Comparison of ENCODE assay signal across 8 mouse cellular contexts in the genomic region with DNA sequence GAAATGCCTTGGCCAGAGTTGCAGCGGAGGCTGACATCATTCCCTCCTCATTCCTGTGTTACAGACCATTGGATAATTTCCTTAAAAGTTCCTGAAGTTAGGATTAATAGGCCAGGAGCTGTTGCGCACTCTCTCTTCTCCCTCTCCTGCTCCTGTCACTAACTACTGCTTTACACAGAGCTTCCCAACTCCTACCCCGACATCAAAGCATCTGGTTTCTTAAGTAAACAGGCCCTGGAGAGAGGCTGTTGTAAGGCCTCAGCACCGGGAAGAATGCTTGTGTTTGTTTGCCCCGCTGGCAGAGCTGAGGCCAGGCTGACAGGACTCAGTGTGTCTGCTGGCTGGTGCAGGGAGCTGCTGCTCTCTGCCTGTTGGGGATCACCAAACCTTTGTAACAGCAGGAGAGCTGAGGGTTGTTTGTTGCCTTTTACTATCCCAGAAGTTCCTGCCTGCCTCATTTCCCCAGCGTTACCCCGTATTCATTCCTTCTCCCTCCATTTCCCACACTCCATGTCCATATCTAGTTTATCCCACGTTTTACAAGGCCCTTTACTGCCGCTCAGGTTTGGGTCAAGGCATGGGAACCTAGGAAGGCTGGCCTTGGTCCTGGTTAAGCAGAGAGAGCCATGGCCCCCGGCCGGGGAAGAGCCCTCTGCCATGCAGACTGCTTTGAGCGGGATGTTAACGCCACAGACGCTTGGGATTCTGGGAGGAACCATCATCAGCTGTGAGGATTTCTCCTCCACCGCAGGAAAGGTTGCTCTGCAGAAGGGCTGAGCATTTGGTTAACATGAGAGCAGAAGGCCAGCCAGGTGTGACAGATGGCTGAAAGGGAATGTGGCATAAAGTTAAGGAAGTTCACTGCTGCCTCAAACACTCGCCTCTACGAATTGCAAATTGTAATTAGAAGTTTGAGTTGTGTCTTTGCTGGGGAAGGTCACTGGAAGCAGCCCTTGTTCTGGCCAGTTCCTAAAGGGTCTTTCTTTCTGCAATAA. TPM values are rescaled to one million over a fixed set of nuclear protein-coding genes. Genes with fewer than 3 reads are reported as not detected.
DNase-seq lines count a peak whose midpoint lies in the region; ATAC-seq lines count a peak whose summit lies in the region.

No protein-coding gene starts in this region.

- H3K9ac ChIP-seq in embryonic facial prominence, embryonic 13.5 days, result peak overlapping the region; percentile 37
- peak overlapping the region; percentile 47 for H3K9ac ChIP-seq in intestine, embryonic 16.5 days (ENCODE audit: low read depth, low read length)

- no peak overlapping the region for H3K4me3 ChIP-seq in embryonic facial prominence, embryonic 13.5 days
- H3K4me3 ChIP-seq in intestine, embryonic 16.5 days (ENCODE audit: low read length), result no peak overlapping the region

- DNase-seq in layer of hippocampus, postnatal 14 days (ENCODE audit: low spot score in 2 of 2), result peak; percentile 57 to 58
- DNase-seq in layer of hippocampus, adult 9-10 months (ENCODE audit: low spot score), result no peak
- DNase-seq in lung, postnatal 10 days, result peak; percentile 69
- no peak for DNase-seq in thymus, postnatal 10 days (ENCODE audit: low spot score in 2 of 2)
- no peak for DNase-seq in urinary bladder, postnatal 36 days (ENCODE audit: low spot score in 2 of 2)
- no peak for DNase-seq in testis, postnatal 14 days (ENCODE audit: low spot score)

- peaks cover 46% of the 10 kb centered on the region for H3K4me1 ChIP-seq in embryonic facial prominence, embryonic 13.5 days
- H3K4me1 ChIP-seq in intestine, embryonic 16.5 days (ENCODE audit: control insufficient read depth, insufficient read depth, low read length), result peaks cover 41% of the 10 kb centered on the region

- no peaks in the 10 kb centered on the region for H3K9me3 ChIP-seq in embryonic facial prominence, embryonic 13.5 days
- no peaks in the 10 kb centered on the region for H3K9me3 ChIP-seq in intestine, embryonic 16.5 days (ENCODE audit: control insufficient read depth, low read length)

- no peaks in the 10 kb centered on the region for H3K36me3 ChIP-seq in embryonic facial prominence, embryonic 13.5 days
- no peaks in the 10 kb centered on the region for H3K36me3 ChIP-seq in intestine, embryonic 16.5 days (ENCODE audit: control insufficient read depth, insufficient read depth, low read length)

- WGBS in embryonic facial prominence, embryonic 13.5 days, result 24% methylated on average over 17 of the region's 17 CpGs
- 31% methylated on average over 17 of the region's 17 CpGs for WGBS in intestine, embryonic 16.5 days

- peak overlapping the region; percentile 28 for H3K4me2 ChIP-seq in embryonic facial prominence, embryonic 13.5 days
- 0 out of 2 replicates have a peak overlapping the region, but pooled peaks have one; percentile 7 for H3K4me2 ChIP-seq in intestine, embryonic 16.5 days (ENCODE audit: low read depth, low read length)

- no peaks in the 10 kb centered on the region for H3K27me3 ChIP-seq in embryonic facial prominence, embryonic 13.5 days
- H3K27me3 ChIP-seq in intestine, embryonic 16.5 days (replicated peaks; ENCODE audit: control insufficient read depth, insufficient read depth, low read length), result no peaks in the 10 kb centered on the region; the same call in 1 of the 2 replicates

- H3K27ac ChIP-seq in embryonic facial prominence, embryonic 13.5 days, result peak overlapping the region; percentile 52
- H3K27ac ChIP-seq in intestine, embryonic 16.5 days (ENCODE audit: low read length), result peak overlapping the region; percentile 64

- ATAC-seq in embryonic facial prominence, embryonic 13.5 days (ENCODE audit: insufficient number of reproducible peaks, insufficient read depth, low FRiP score, low TSS enrichment, low read depth), result no peak
- peak; percentile 25 for ATAC-seq in intestine, embryonic 16.5 days

RNA-seq across cellular contexts. Expression of a gene that starts 4.2 kb away (rescaled TPM):
- 100 to 1,000 TPM; 255 to 268 TPM for total RNA-seq in layer of hippocampus, postnatal 14 days (2021)
- 6.4 and 10.8 TPM in 2 replicates for polyA plus RNA-seq in embryonic facial prominence, embryonic 13.5 days (2015; fragmentation: Nextera tagmentation; extraction: Ambion mirVana)
- 3.7 and 4.3 TPM in 2 replicates for polyA plus RNA-seq in intestine, embryonic 16.5 days (2015; fragmentation: Nextera tagmentation; extraction: Ambion mirVana)

RNA-seq across cellular contexts. Expression of a gene that starts 31.4 kb away (rescaled TPM):
- total RNA-seq in layer of hippocampus, postnatal 14 days (2021), result 10 to 100 TPM; 77.2 to 80.1 TPM
- 298 and 302 TPM in 2 replicates for polyA plus RNA-seq in embryonic facial prominence, embryonic 13.5 days (2015; fragmentation: Nextera tagmentation; extraction: Ambion mirVana)
- 249 and 278 TPM in 2 replicates for polyA plus RNA-seq in intestine, embryonic 16.5 days (2015; fragmentation: Nextera tagmentation; extraction: Ambion mirVana)

Comparison
In these comparisons a context has a peak if more than half of its experiments do, and no peak if none do; other contexts are left out.
1. DNase-seq: peak in layer of hippocampus, postnatal 14 days (2 of 2) and lung, postnatal 10 days (single experiment); none in layer of hippocampus, adult 9-10 months (single experiment), thymus, postnatal 10 days (0 of 2), urinary bladder, postnatal 36 days (0 of 2) and testis, postnatal 14 days (single experiment).